Mouse (Mus musculus) stomach, embryonic 16.5 days (tissue): ENCODE results near the gene Lrrc27. TPM values are rescaled to one million over a fixed set of nuclear protein-coding genes. Genes with fewer than 3 reads are reported as not detected.

ENCODE experiments used
- ATAC-seq: fragments of 200-750 bp; cut with Nextera tagmentation; 2 replicates; pipeline ENCODE4 v1.8.0; 2017; ENCODE audit warnings: moderate number of reproducible peaks, moderate TSS enrichment; ENCODE audit not compliant: insufficient read depth, low FRiP score
- H3K27ac ChIP-seq: fragments of 300-500 bp; sonication (generic); 2 replicates; pipeline ENCODE4 v1.5.1; 2014; ENCODE audit warnings: low read length
- H3K27me3 ChIP-seq: fragments of 300-500 bp; sonication (generic); 2 replicates; pipeline ENCODE4 v1.6.1; 2014; ENCODE audit warnings: low read length, control low read depth, mixed read lengths; ENCODE audit not compliant: control insufficient read depth, insufficient read depth
- H3K36me3 ChIP-seq: fragments of 300-500 bp; sonication (generic); 2 replicates; pipeline ENCODE4 v1.6.1; 2014; ENCODE audit warnings: low read length; ENCODE audit not compliant: control insufficient read depth, insufficient read depth
- H3K4me1 ChIP-seq: fragments of 300-500 bp; sonication (generic); 2 replicates; pipeline ENCODE4 v1.6.1; 2014; ENCODE audit warnings: low read length, control low read depth, mixed read lengths; ENCODE audit not compliant: control insufficient read depth, insufficient read depth
- H3K4me2 ChIP-seq: fragments of 300-500 bp; sonication (generic); 2 replicates; pipeline ENCODE4 v1.6.1; 2014; ENCODE audit warnings: low read depth, low read length, mixed read lengths
- H3K4me3 ChIP-seq: fragments of 300-500 bp; sonication (generic); replicated peaks from 2 replicates; pipeline ENCODE4 v1.5.1; 2014; ENCODE audit warnings: mild to moderate bottlenecking, low read length
- H3K9ac ChIP-seq: fragments of 300-500 bp; sonication (generic); 2 replicates; pipeline ENCODE4 v1.6.1; 2014; ENCODE audit warnings: low read length
- H3K9me3 ChIP-seq: fragments of 300-500 bp; sonication (generic); replicated peaks from 2 replicates; pipeline ENCODE4 v1.6.1; 2016; ENCODE audit warnings: low read length, control low read depth; ENCODE audit not compliant: control insufficient read depth
- WGBS: fragments of 180-500 bp; shearing (Covaris S2); extraction: QIAGEN DNeasy Blood & Tissue Kit; methylation state at CpG from one replicate; pipeline ENCODE4 v1.1.7; 2014; 5-methylcytosine and 5-hydroxymethylcytosine counted together
- polyA plus RNA-seq: library from polyadenylated mRNA; unstranded; fragments of >200 nt; fragmentation: Nextera tagmentation; extraction: Ambion mirVana; gene quantifications from 2 replicates; pipeline ENCODE4 v1.2.1, GENCODE M21; 2015

Gene Lrrc27
- polyA plus RNA-seq, result 2.9 and 4.4 TPM in 2 replicates

GRCm38 (mm10) chr7:139212754-139213745 lies at the start of gene Lrrc27, which contains the start of gene Stk32c:
TSS of gene Lrrc27 (plus strand) at chr7:139212988.
TSS of gene Stk32c (minus strand) at chr7:139213307.
- peak; percentile 98 for ATAC-seq
- Histone ChIP-seq H3K27me3 (no peaks in the 10 kb centered on the region), H3K4me2 (peak within 1 kb of the TSS; percentile 77), H3K27ac (peak within 1 kb of the TSS; percentile 82), H3K9me3 (no peaks in the 10 kb centered on the region), H3K36me3 (no peaks in the 10 kb centered on the region), H3K4me3 (peak within 1 kb of the TSS; percentile 70), H3K4me1 (peaks cover 6% of the 10 kb centered on the region), H3K9ac (peak within 1 kb of the TSS; percentile 84)
- WGBS, result 2% methylated on average over 53 of the region's 53 CpGs

- ATAC-seq, result no peak
- no peak overlapping the region for H3K9ac ChIP-seq
- no peaks in the 10 kb centered on the region for H3K36me3 ChIP-seq
- H3K4me2 ChIP-seq, result no peak overlapping the region
- peaks cover 17% of the 10 kb centered on the region; the same call in 1 of the 2 replicates for H3K9me3 ChIP-seq
- no peaks in the 10 kb centered on the region for H3K27me3 ChIP-seq
- no peak overlapping the region for H3K27ac ChIP-seq
- H3K4me3 ChIP-seq, result no peak overlapping the region
- H3K4me1 ChIP-seq, result no peaks in the 10 kb centered on the region
- 70% methylated on average over 5 of the region's 5 CpGs for WGBS
Observed at GRCm38 (mm10) chr7:139164410-139164809, 48.4 kb upstream of the Lrrc27 start.

- H3K4me2 ChIP-seq, result no peak overlapping the region
- H3K4me3 ChIP-seq, result no peak overlapping the region
- no peaks in the 10 kb centered on the region for H3K4me1 ChIP-seq
- no peak for ATAC-seq
- WGBS, result 52% methylated on average over 4 of the region's 4 CpGs
- no peaks in the 10 kb centered on the region for H3K36me3 ChIP-seq
- H3K9me3 ChIP-seq, result peaks cover 17% of the 10 kb centered on the region; the same call in 1 of the 2 replicates
- no peak overlapping the region for H3K27ac ChIP-seq
- no peak overlapping the region for H3K9ac ChIP-seq
- H3K27me3 ChIP-seq, result no peaks in the 10 kb centered on the region
Observed at GRCm38 (mm10) chr7:139169143-139169542, 43.6 kb upstream of the Lrrc27 start.

GRCm38 (mm10) chr7:139179299-139179698 lies 33.5 kb upstream of the Lrrc27 start:
- H3K27me3 ChIP-seq, result no peaks in the 10 kb centered on the region
- no peak overlapping the region for H3K9ac ChIP-seq
- no peaks in the 10 kb centered on the region for H3K4me1 ChIP-seq
- H3K4me2 ChIP-seq, result no peak overlapping the region
- no peak overlapping the region for H3K27ac ChIP-seq
- ATAC-seq, result no peak
- H3K4me3 ChIP-seq, result no peak overlapping the region
- 81% methylated on average over 5 of the region's 5 CpGs for WGBS
- H3K36me3 ChIP-seq, result no peaks in the 10 kb centered on the region
- H3K9me3 ChIP-seq, result no peaks in the 10 kb centered on the region

GRCm38 (mm10) chr7:139180058-139180457 lies 32.7 kb upstream of the Lrrc27 start:
- ATAC-seq, result no peak
- H3K27me3 ChIP-seq, result no peaks in the 10 kb centered on the region; the same call in 1 of the 2 replicates
- 89% methylated on average over 3 of the region's 3 CpGs for WGBS

GRCm38 (mm10) chr7:139184396-139184795 lies 28.4 kb upstream of the Lrrc27 start:
- H3K4me2 ChIP-seq, result no peak overlapping the region
- no peaks in the 10 kb centered on the region for H3K4me1 ChIP-seq
- no peak for ATAC-seq

More at GRCm38 (mm10) chr7:139180058-139180457, 32.7 kb upstream of the Lrrc27 start:
- Histone ChIP-seq H3K9me3 (no peaks in the 10 kb centered on the region), H3K36me3 (no peaks in the 10 kb centered on the region), H3K4me1 (no peaks in the 10 kb centered on the region), H3K4me2 (no peak overlapping the region), H3K9ac (no peak overlapping the region), H3K27ac (no peak overlapping the region), H3K4me3 (no peak overlapping the region)

GRCm38 (mm10) chr7:139184846-139185245 lies 27.9 kb upstream of the Lrrc27 start:
- Histone ChIP-seq H3K9me3 (no peaks in the 10 kb centered on the region; the same call in 1 of the 2 replicates), H3K4me3 (no peak overlapping the region), H3K4me1 (no peaks in the 10 kb centered on the region), H3K36me3 (no peaks in the 10 kb centered on the region), H3K9ac (no peak overlapping the region), H3K27me3 (peaks cover 19% of the 10 kb centered on the region), H3K4me2 (no peak overlapping the region), H3K27ac (no peak overlapping the region)
- ATAC-seq, result no peak
- 69% methylated on average over 7 of the region's 7 CpGs for WGBS

More at GRCm38 (mm10) chr7:139184396-139184795, 28.4 kb upstream of the Lrrc27 start:
- peaks cover 19% of the 10 kb centered on the region for H3K27me3 ChIP-seq
- no peak overlapping the region for H3K4me3 ChIP-seq
- no peak overlapping the region for H3K27ac ChIP-seq
- H3K9ac ChIP-seq, result no peak overlapping the region
- WGBS, result 72% methylated on average over 4 of the region's 4 CpGs
- H3K36me3 ChIP-seq, result no peaks in the 10 kb centered on the region
- H3K9me3 ChIP-seq, result no peaks in the 10 kb centered on the region; the same call in 1 of the 2 replicates

GRCm38 (mm10) chr7:139185971-139186370 lies 26.8 kb upstream of the Lrrc27 start:
- H3K36me3 ChIP-seq, result no peaks in the 10 kb centered on the region
- peaks cover 19% of the 10 kb centered on the region for H3K27me3 ChIP-seq
- no peak overlapping the region for H3K27ac ChIP-seq
- ATAC-seq, result no peak
- no peaks in the 10 kb centered on the region; the same call in 1 of the 2 replicates for H3K9me3 ChIP-seq
- no peaks in the 10 kb centered on the region for H3K4me1 ChIP-seq
- H3K4me3 ChIP-seq, result no peak overlapping the region
- 50% methylated on average over 5 of the region's 5 CpGs for WGBS
- H3K4me2 ChIP-seq, result no peak overlapping the region
- no peak overlapping the region for H3K9ac ChIP-seq

GRCm38 (mm10) chr7:139186436-139186835 lies 26.4 kb upstream of the Lrrc27 start:
- Histone ChIP-seq H3K4me1 (no peaks in the 10 kb centered on the region), H3K4me2 (no peak overlapping the region), H3K9ac (no peak overlapping the region), H3K36me3 (no peaks in the 10 kb centered on the region), H3K4me3 (no peak overlapping the region), H3K9me3 (no peaks in the 10 kb centered on the region; the same call in 1 of the 2 replicates), H3K27ac (no peak overlapping the region), H3K27me3 (peaks cover 19% of the 10 kb centered on the region)
- no peak for ATAC-seq
- 78% methylated on average over 8 of the region's 8 CpGs for WGBS
